Mouse (Mus musculus): ENCODE results near the gene Timm29. TPM values are rescaled to one million over a fixed set of nuclear protein-coding genes. Genes with fewer than 3 reads are reported as not detected.
"Not testable (repeated sequence)": the region's sequence is repeated elsewhere in the genome, so short reads cannot be mapped to it uniquely, and the experiment has no call there.

Timm29 gene
- polyA plus RNA-seq, 1 experiment from 2014 or later, result 35.6 TPM

DNA sequence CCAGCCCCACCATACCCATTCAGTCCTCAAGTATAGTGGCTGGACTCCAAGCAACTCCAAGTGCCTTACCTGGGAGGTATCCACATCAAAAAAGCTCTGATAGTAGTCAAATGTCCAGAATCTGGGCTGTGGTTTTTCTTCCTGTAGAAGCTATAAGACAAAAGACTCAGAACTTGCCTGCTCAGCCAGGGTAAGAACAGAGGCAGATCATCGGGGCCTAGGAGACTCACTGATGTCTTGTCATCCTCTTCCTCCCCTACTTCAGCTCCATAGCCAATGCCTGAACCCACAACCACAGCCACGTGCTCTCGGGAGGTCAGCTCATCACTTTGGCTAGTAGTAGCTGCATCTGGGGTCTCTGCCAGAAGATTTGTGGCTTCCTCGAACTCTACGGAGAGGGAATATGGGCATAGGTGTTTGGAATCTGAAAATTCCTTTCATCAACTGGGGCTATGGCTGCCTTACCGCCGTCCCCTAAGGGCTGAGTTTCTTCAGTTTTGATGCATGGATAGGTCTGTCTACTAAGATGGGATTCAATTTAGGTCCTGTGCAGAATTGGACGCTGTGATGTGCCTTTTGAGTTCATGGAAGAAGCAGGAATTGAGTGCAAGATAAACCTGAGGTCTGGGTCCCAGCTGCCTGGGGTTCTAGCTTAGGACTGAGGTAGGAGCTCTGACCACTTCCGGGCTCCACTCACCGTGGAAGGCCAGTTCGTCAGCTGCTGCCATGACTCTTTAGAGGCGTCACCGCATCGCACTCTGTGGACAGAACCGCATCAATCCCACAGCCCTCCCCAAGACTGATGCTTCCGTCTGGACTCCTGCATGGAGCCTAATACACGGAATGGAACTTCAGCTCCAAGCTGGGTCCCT lies 455 bp upstream of the Timm29 start:
- DNase-seq (peak; percentile 15), ATAC-seq (ENCODE audit: insufficient read depth) (peak; percentile 78)
- H3K27me3 ChIP-seq (ENCODE audit: insufficient read depth, low read length), result no peaks in the 10 kb centered on the region
- no peaks in the 10 kb centered on the region for H3K9me3 ChIP-seq (ENCODE audit: low read depth, low read length)
- H3K36me3 ChIP-seq (ENCODE audit: insufficient read depth), result peaks cover 56% of the 10 kb centered on the region
- H3K4me3 ChIP-seq (ENCODE audit: low read depth, low read length), result peak overlapping the region; percentile 96
- peak overlapping the region; percentile 86 for H3K9ac ChIP-seq
- peak overlapping the region; percentile 91 for H3K4me2 ChIP-seq
- 21% methylated on average over 17 of the region's 17 CpGs for WGBS
- no peak for TF ChIP-seq CTCF (IDR thresholded peaks at IDR 0.05; ENCODE audit: low read depth)
- H3K4me1 ChIP-seq (ENCODE audit: insufficient read depth), result no peaks in the 10 kb centered on the region
- H3K27ac ChIP-seq (ENCODE audit: low read depth), result no peak overlapping the region

DNA sequence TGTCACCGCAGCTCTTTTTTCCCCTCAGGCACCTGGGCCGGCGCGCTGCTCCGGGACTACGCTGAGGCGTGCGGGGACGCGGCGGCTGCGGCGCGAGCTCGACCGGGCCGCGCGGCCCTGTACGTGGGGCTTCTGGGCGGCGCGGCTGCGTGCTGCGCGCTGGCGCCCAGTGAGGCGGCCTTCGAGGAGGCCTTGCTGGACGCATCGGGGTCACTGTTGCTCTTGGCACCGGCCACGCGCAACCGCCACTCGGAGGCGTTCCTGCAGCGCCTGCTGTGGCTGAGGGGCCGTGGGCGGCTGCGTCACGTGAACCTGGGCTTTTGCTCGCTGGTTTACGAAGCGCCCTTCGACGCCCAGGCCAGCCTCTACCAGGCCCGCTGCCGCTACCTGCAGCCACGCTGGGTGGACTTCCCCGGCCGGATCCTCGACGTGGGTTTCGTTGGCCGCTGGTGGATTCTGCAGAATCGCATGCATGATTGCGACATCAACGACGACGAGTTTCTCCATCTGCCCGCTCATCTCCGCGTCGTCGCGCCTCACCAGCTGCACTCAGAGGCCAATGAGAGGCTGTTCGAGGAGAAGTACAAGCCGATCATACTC lies 700 bp downstream of the Timm29 start:
- Histone ChIP-seq H3K4me2 (peak overlapping the region; percentile 91), H3K9me3 (ENCODE audit: low read depth, low read length) (no peaks in the 10 kb centered on the region), H3K36me3 (ENCODE audit: insufficient read depth) (peaks cover 44% of the 10 kb centered on the region), H3K4me3 (ENCODE audit: low read depth, low read length) (peak overlapping the region; percentile 96), H3K4me1 (ENCODE audit: insufficient read depth) (no peaks in the 10 kb centered on the region), H3K27ac (ENCODE audit: low read depth) (peak overlapping the region; percentile 84), H3K27me3 (ENCODE audit: insufficient read depth, low read length) (no peaks in the 10 kb centered on the region), H3K9ac (peak overlapping the region; percentile 86)
- no peak for TF ChIP-seq CTCF (IDR thresholded peaks at IDR 0.05; ENCODE audit: low read depth)
- peak; percentile 38 for DNase-seq
- under 1% methylated on average over 69 of the region's 69 CpGs for WGBS
- ATAC-seq (ENCODE audit: insufficient read depth), result peak; percentile 44

GRCm38 (mm10) chr9:21594350-21594749 lies 1.8 kb downstream of the Timm29 start:
- Histone ChIP-seq H3K4me3 (ENCODE audit: low read depth, low read length) (peak overlapping the region; percentile 96; the same call in 1 of the 2 replicates), H3K4me2 (peak overlapping the region; percentile 91), H3K36me3 (ENCODE audit: insufficient read depth) (peaks cover 33% of the 10 kb centered on the region)
- not testable (repeated sequence) for H3K27ac ChIP-seq (ENCODE audit: low read depth); H3K4me1 ChIP-seq (ENCODE audit: insufficient read depth); H3K27me3 ChIP-seq (ENCODE audit: insufficient read depth, low read length); DNase-seq; ATAC-seq (ENCODE audit: insufficient read depth); H3K9me3 ChIP-seq (ENCODE audit: low read depth, low read length); H3K9ac ChIP-seq
- 85% methylated on average over 8 of the region's 8 CpGs for WGBS

- no peak for TF ChIP-seq CTCF (IDR thresholded peaks at IDR 0.05; ENCODE audit: low read depth)
- no peak overlapping the region for H3K4me2 ChIP-seq
- no peak overlapping the region for H3K9ac ChIP-seq
- WGBS, result 84% methylated on average over 2 of the region's 2 CpGs
- ATAC-seq (ENCODE audit: insufficient read depth) (no peak), DNase-seq (no peak)
- H3K4me1 ChIP-seq (ENCODE audit: insufficient read depth), result no peaks in the 10 kb centered on the region
- no peaks in the 10 kb centered on the region for H3K9me3 ChIP-seq (ENCODE audit: low read depth, low read length)
- H3K4me3 ChIP-seq (ENCODE audit: low read depth, low read length), result no peak overlapping the region
- H3K27me3 ChIP-seq (ENCODE audit: insufficient read depth, low read length), result no peaks in the 10 kb centered on the region
- peaks cover 28% of the 10 kb centered on the region for H3K36me3 ChIP-seq (ENCODE audit: insufficient read depth)
- no peak overlapping the region for H3K27ac ChIP-seq (ENCODE audit: low read depth)
These were observed 2.3 kb downstream of the Timm29 start for GRCm38 (mm10) chr9:21594838-21595237.

GRCm38 (mm10) chr9:21598198-21598597 lies 5.7 kb downstream of the Timm29 start:
- H3K4me2 ChIP-seq, result no peak overlapping the region
- H3K4me3 ChIP-seq (ENCODE audit: low read depth, low read length), result no peak overlapping the region
- no peaks in the 10 kb centered on the region for H3K9me3 ChIP-seq (ENCODE audit: low read depth, low read length)
- H3K36me3 ChIP-seq (ENCODE audit: insufficient read depth), result peaks cover 20% of the 10 kb centered on the region
- DNase-seq (peak; percentile 41), ATAC-seq (ENCODE audit: insufficient read depth) (no peak)
- no peak overlapping the region for H3K27ac ChIP-seq (ENCODE audit: low read depth)
- H3K9ac ChIP-seq, result no peak overlapping the region
- TF ChIP-seq CTCF (IDR thresholded peaks at IDR 0.05; ENCODE audit: low read depth), result peak; percentile 30
- no peaks in the 10 kb centered on the region for H3K4me1 ChIP-seq (ENCODE audit: insufficient read depth)
- 26% methylated on average over 2 of the region's 2 CpGs for WGBS
- H3K27me3 ChIP-seq (ENCODE audit: insufficient read depth, low read length), result no peaks in the 10 kb centered on the region

DNA sequence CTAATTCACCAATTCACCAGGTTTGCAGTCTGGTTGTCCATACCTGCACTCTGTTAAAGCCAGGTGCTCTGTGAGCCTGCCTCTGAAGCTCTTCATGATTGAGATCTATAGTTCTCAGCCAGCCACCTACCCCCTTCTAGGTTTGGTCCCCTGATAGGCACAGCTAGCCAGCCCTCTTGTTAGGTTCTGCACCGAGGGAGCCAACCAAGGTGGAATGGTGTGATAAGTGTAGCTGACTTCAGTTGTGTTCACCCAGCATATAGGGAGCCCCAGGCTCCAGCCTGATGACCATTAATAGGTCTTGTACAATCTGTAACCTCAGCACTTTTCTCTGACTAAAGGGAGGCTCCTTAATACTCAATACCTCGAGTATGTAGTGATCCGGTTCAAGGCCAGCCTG lies 7.7 kb downstream of the Timm29 start:
- H3K27me3 ChIP-seq (ENCODE audit: insufficient read depth, low read length), result no peaks in the 10 kb centered on the region
- no peak for TF ChIP-seq CTCF (IDR thresholded peaks at IDR 0.05; ENCODE audit: low read depth)
- no peak overlapping the region for H3K4me2 ChIP-seq
- no peaks in the 10 kb centered on the region for H3K4me1 ChIP-seq (ENCODE audit: insufficient read depth)
- 66% methylated on average over 3 of the region's 3 CpGs for WGBS
- H3K9me3 ChIP-seq (ENCODE audit: low read depth, low read length), result no peaks in the 10 kb centered on the region
- no peak overlapping the region for H3K4me3 ChIP-seq (ENCODE audit: low read depth, low read length)
- H3K36me3 ChIP-seq (ENCODE audit: insufficient read depth), result peaks cover 9% of the 10 kb centered on the region
- no peak overlapping the region for H3K9ac ChIP-seq
- H3K27ac ChIP-seq (ENCODE audit: low read depth), result no peak overlapping the region
- ATAC-seq (ENCODE audit: insufficient read depth), result no peak
- DNase-seq, result no peak

GRCm38 (mm10) chr9:21601073-21601472 lies 8.6 kb downstream of the Timm29 start:
- Histone ChIP-seq H3K27ac (ENCODE audit: low read depth) (no peak overlapping the region), H3K9me3 (ENCODE audit: low read depth, low read length) (no peaks in the 10 kb centered on the region), H3K27me3 (ENCODE audit: insufficient read depth, low read length) (no peaks in the 10 kb centered on the region), H3K4me1 (ENCODE audit: insufficient read depth) (no peaks in the 10 kb centered on the region), H3K4me3 (ENCODE audit: low read depth, low read length) (no peak overlapping the region), H3K9ac (no peak overlapping the region), H3K36me3 (ENCODE audit: insufficient read depth) (0 out of 2 replicates have a peak, but pooled peaks cover 3% of the 10 kb centered on the region), H3K4me2 (no peak overlapping the region)
- TF ChIP-seq CTCF (IDR thresholded peaks at IDR 0.05; ENCODE audit: low read depth), result no peak
- ATAC-seq (ENCODE audit: insufficient read depth) (no peak), DNase-seq (no peak)
- WGBS, result 90% methylated on average over 2 of the region's 2 CpGs
